Mouse (Mus musculus) cerebellum, adult 11 months (tissue): ENCODE results near the gene Rnf157.
"Not testable (repeated sequence)": the region's sequence is repeated elsewhere in the genome, so short reads cannot be mapped to it uniquely, and the experiment has no call there.

Source experiments
- DNase-seq: peaks from one replicate; pipeline ENCODE4 v3.0.0; 2022

Gene Rnf157

DNA sequence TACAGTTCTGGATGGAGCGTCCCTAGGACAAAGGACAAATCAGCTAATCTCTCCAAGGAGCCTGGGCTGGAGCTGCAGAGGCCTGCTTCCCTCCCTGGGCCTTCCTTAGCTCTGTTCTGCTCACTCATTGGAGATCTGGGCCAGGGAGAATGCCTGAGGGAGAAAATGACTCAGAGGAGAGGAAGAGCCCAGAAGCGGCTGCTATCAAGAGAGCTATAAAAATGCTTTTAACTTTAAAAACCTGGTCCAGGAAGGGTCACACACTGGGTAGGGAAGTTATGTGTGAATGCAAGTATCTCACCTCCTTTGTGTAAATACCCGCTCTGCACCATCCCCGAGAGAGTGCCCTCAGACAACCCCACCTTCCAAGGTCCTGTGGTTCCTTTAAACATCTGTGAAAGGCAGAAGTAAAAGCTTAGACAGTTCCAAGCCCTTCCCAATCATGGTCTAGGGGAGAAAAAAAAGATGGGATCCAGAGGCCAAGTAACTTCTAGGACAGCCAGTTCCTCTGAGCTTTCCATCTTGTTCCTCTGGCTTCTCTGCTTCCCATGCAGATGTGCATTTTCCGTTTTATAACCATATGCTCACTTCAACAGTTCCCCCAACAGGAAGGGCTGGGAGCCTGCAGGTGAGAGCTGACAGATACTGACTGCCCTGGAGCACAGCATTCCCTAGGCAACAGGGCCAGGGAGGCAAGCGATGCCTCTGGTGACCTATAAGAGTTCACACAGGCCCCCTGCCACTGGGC, 3.5 kb upstream of the Rnf157 start:
- no peak for DNase-seq

DNA sequence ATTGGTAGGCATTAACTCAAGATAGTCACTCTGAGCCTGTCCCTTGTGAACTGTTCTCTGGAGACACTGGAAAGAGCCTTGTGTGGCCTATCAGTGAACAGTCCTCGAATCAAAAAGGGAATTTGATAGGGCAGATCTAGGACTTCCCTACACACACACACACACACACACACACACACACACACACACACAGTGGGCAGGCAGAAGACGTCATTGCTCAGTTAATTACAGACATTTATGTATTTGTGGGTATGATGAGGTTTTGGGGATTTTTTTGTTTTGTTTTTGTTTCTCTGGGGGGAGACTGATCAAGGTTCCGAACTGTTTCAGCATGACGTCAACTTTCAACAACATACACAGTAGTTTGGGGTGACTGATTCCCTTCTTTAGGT, 795 bp upstream of the Rnf157 start:
- no peak for DNase-seq

DNA sequence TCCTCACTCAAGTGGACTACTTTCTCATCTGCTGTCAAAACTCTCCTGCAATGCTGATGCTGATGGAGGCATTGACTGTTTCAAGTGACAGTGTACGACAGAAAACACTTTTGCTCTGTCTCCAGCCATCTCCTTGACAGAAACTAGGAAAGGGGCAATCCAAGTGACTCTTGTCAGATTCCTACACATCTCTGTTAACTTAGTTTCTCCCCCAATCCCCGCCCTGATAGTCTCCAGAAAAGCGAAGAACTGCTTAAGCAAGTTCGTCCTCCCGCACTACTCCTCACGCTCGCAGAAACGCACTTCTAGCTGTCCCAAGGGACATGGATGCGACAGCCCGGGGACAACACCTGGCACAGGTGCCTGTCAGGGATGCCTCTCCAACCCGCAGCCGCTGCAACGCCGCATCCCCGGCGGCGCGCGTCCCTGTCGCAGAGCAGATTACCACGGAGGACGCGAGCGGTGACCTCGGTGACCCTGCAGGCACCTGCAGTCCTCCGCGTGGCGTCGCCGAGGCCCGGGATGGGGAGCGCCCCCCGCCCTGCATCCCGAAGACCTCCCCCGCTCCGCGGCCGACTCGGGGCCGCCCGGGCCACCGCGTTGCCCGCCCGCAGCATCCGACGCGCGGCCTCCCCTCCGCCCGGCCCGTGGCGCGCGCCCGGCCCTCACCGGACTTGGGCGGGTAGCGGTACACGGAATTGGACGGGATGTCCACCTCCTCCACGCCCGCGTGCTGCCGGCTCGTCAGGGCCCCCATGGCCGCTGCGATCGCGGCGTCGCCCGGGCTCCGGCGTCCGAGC, 604 bp downstream of the Rnf157 start:
- peak; percentile 22 for DNase-seq

DNA sequence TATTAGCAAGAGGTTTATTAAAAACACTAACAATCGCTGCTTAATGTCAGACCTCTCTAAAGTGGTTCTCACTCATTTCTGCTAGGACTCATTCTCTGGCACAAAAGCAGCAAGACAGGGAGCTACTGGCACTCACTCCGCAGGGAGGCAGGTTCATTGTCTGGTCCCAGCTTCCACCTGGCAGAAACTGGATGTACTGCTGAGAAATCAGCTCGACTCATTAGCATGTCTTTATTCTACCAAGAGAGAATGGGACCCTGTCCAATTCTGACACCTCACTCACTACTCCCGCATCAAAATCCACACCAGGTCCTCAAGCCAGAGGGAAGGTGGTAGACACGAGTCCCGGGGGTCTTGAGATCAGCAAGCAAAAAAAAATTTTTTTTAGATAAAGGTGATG, 1.2 kb downstream of the Rnf157 start:
- peak; percentile 54 for DNase-seq

DNA sequence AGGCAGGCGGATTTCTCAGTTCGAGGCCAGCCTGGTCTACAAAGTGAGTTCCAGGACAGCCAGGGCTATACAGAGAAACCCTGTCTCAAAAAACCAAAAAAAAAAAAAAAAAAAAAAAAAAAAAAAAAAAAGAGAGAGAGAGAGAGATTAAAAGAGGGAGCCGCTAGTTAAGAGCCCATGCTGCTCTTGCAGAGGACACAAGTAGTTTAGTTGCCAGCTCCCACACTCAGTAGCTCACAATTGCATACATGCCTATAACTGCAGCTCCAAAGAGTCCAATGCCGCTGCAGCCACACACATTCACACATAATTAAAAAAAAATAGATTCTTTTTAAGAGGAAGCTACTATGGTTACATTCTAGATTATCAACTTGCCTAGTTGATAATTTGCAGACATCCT, 2.4 kb downstream of the Rnf157 start:
- not testable (repeated sequence) for DNase-seq

DNA sequence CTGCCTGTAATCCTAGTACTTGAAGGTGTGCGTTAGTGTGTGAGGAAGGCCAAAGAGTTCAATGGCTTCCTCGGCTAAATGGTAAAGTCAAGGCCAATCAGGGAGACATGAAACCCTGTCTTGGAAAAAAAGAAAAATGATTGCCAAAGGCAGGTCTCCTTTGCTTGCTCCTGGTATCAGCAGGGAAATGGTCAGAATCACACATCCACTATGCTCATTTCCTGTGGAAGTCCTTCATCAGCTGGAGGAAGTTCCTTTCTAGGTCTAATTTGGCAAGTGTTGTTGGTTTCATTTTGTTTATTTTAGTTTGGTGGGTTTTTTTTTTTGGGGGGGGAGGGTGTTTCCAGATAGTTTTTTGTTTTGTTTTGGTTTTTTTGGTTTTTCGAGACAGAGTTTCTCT, 3.8 kb downstream of the Rnf157 start:
- no peak for DNase-seq

DNA sequence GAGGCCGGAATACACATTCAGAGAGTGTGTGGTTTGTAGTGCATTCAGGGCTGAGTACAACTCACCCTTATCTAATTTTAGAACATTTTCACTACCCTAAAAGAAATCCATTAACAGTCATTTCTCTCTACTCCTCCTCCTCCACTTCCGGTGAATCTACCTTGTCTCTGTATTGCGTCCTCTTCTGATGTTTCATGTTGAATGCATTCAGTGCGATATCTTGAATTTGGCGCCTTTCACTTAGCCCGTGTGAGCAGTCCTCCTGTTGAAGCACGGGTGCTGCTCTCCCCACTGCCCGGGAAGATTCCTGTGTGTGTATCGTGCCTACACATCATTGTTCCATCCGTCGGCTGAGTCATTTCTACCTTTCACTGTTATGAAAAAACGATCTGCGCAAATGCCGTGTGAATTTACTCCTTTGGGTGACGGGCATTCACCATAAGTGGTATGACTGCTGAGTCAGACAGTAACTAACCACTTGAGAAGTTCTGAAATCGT, 6.6 kb downstream of the Rnf157 start:
- no peak for DNase-seq

DNA sequence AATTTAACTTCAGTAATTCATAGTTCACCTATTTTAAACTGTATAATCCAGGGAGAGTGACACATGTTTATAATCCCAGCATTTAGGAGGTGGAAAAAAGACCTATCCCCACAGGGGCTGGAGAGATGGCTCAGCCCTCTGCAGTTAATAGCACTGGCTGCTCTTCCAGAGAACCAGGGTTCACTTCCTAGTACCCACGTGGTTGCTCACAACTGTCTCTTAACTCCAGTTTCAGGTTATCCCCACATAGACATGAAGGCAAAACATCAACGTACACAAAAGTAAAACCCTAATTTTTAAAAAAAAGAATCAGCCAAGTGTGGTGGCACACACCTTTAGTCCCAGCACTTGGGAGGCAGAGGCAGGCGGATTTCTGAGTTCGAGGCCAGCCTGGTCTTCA, 7.2 kb downstream of the Rnf157 start:
- no peak for DNase-seq

DNA sequence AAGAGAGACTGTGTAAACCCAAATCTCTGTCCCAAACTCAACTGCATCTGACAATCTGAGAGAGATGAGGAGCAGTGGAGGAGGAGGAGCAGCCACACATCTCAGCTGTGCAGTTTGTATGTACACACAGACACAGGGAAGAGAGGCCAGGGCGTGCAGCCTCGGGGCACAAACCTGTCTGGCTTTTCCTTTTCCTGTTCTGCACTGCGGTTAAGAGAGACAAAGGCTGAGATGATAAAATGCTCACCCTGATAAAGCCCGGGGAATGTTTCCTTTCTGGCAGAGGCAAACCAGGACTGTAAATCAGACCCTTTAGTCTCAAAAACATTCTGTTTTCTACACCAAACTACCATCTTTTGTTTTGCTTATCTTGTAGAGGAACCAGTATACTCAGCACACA, 12.3 kb downstream of the Rnf157 start:
- no peak for DNase-seq

DNA sequence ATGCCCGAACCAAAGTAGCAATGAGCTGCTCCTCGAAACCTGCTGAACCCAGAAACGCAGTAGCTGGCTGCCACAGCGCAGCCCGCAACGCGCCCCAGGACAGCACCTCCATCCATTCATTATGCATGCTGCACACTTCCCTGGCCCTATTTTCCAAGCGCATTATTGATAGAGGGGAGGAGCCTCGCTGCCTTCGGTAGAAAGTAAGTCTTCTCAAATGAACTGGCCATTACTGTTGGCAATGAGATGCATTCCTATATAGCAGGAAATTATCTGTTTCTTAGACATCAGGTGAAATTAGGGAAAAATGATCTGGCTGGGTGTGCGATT, 14.5 kb downstream of the Rnf157 start:
- no peak for DNase-seq

DNA sequence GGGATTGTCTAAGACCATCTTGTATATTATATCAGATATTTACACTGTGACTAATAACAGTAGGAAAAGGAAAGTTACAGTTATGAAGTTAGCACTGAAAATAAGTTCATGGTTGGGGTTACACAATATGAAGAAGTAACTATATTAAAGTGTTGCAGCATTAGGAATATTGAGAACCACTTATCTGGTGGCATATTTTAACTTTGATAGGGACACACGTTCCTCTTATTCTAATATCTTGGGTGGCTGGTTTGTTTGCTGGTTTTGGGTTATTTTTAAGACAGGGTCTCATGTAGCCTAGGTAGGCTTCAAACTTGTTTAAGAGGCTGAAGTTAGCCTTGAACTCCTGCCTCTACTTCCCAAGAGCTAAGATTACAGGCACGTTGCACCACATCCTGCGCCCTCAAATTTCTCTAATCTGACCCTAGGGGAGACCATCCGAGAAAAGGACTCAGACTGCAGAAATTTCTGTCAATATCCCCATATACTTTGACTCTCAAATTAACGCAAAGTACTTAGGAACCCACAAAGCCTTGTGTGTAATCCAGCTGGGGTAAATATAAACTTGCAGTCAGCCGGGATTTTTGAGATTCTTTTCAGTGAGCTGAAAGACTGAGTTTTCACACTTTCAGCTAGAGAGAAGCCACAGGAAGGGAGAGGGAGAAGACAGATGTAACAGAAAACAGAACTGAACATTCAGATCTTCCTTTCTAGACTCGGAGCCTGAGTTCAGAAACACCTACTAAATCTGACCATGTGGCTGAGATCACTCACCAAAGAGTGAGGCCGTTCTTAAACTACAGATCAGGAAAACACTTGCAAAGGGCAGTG, 15.1 kb downstream of the Rnf157 start:
- no peak for DNase-seq

DNA sequence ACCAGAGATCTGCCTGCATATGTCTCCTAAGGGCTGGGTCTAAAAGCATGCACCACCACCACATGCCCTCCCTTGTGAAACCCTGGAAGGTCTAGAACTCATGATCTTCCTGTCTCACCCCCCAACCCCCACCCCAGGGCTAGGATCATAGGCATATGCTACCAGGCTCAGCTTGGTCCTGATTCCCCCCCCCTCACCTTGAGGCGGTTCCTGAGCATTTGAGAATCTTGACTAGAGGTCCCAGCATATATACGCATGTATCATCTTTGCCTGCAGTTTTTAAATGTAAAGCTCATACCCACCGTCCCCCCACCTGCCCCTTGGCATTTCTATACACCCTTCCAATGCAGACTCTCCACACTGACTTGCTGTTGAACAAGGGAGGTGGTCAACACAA, 15.9 kb downstream of the Rnf157 start:
- no peak for DNase-seq

DNA sequence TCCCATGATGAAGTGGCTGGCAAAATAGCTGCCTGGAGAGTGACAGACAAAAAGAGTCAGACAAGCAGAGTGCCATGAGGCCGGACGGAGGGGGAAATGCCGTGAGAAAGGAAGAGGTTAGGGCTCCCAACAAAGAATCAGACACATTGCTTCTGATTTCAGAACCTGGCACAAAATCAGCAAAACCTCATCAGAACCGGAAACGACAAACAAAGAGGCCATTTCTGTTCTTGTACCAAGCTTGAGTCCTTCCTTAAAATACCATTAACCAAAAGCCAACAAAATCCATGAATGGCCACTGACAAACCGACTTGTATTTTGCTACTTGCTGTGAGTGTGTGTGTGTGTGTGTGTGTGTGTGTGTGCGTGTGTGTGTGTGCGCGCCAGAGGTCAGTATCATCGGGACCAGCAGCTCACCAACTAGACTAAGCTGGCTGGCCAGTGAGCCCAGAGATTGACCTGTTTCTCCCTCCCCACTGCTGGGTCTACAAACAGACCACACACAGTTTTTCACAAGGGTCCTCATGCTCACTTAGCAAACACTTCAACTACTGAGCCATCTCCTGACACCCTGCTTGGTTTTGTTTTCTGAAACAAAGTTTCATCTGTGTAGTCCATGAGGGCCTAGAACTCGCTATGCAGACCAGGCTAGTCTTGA, 16.4 kb downstream of the Rnf157 start:
- no peak for DNase-seq

DNA sequence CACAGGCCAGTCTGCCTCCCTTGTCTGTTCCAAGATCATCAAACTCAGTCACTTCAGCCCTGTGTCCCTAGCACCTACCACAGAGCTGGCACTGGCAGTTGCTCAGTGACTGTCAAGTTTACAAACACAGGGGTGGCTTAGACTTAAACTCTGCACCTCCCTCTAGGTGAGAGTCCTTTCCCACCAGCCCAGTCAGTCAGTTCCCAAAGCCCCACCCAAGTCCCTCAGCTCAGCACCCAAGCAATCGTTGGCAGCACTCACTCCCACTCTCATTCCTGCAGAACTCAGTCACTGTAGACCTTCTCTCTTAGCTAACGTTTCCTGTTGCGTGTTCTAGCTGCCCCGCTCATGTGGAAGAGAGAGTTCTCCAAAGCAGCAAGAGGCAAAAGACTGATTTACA, 18.1 kb downstream of the Rnf157 start:
- DNase-seq = no peak

DNA sequence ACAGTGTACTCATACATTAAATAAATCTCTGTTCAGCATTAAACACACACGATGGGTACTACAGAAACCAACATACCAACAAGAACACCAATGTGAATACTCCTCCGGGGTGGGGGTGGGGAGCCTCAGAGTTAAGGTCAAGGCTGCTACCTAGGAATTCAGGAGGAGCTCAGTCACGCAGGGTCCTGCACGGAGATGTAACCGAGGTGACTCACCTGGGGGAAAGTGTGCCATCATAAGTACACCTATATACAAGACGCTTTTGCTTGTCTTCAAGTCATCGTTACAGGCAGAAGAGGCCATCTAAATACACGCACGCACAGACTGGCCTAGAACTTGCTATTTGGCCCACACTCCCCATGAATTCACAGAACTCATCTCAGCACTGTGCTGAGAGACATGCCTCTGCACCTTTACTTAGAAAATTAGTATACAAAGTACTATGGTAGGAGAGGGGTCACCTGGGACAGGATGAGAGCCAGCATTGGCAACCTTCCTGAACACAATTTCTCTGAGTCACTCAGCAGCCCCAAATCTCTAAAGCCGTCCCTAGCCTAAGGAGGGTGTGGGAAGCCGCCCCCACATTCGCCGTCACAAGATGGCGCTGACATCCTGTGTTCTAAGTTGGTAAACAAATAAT, 23.9 kb downstream of the Rnf157 start:
- DNase-seq = peak; percentile 28

DNA sequence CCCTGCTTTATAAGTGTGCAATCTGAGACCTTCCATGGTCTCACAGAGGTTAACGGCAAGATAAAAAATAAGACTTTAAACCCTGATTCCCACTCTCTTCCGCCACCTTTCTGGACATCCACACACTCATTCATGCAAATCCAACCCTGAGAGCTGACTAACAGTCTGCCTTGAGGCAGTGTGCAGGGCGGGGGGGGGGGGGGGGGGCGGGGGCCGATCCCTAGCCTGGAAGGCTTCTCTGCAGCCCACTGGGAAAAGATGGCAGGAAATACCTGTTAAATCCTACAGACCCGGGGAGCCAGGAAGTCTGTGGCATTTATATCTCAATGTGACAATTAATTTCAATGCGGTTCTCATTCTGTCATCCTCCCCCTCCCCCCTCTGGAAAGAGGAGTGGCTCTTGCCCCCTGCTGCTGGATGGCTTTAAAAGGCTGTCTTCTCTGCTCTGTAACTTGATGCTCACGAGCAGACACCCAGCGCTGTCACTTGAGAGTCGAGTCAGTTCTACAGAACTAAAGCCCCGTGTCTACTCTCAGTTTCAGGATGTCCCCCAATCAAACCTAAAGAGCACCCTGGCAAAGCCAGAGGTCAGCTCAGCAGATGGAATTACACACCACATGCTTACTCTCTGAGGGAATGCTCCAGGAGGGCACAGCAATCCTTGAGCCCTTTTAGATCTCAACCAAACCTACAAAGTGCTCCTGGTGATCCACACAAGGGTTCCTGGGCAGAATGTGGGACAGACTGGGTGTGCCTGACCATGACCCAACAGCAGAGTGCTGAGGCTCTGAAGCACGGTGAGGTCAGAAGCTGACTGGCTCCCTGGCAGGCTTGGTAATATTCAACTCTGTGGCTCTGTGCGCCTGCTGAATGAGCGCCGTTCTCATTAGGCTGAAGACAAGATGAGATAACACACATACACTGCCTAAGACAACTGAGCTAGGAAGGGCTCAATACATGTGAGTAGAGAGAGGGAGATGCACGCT, 25.5 kb downstream of the Rnf157 start:
- no peak for DNase-seq

DNA sequence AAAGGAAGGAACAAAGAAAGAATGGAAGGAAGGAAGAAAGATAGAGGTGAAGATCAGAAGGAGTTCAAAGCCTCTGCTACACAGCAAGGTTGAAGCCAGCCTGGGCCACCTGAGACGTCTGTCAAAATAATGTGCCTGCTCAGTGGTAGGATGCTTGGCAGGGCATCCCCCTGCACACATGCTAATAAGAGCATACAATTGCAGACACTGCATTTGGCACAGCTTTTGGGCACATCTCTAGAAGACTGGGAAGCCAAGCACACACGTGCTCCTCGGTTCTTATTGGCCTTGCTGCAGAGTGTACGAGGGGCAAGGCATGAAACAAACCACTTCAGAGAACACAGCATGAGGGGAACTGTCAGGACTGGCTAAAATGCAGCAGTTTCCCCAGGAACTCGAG, 26.8 kb downstream of the Rnf157 start:
- DNase-seq = no peak

DNA sequence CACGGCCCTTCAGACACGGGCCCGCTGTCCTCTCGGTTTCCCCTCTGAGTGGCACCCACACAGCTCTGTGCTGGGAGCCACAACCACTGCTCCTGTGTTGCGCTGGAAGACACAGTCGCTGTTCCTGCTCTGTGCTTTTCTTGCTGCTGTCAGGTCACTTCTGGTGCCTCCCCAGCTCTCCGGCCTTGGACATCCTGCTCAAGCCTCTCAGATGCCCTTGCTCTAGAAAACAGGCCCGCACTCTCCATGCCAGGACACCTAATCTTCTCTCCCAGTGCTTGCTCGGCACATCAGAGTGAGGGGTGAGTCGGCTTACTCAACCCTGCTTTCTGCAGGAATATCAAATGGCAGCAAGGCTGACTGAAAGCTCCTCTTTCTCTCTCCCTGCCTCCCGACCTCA, 28.7 kb downstream of the Rnf157 start:
- no peak for DNase-seq

DNA sequence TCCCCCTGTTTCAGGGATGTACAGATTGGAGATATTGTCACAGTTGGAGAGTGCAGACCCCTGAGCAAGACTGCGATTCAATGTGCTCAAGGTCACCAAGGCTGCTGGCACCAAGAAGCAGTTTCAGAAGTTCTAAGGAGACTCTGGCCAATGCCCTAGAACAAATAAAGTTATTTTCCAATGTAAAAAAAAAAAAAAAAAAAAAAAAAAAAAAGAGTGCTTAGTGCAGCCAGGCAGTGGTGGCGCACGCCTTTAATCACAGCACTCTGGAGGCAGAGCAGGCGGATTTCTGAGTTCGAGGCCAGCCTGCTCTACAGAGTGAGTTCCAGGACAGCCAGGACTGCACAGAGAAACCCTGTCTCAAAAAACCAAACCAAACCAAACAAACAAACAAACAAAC, 29.8 kb downstream of the Rnf157 start:
- not testable (repeated sequence) for DNase-seq

DNA sequence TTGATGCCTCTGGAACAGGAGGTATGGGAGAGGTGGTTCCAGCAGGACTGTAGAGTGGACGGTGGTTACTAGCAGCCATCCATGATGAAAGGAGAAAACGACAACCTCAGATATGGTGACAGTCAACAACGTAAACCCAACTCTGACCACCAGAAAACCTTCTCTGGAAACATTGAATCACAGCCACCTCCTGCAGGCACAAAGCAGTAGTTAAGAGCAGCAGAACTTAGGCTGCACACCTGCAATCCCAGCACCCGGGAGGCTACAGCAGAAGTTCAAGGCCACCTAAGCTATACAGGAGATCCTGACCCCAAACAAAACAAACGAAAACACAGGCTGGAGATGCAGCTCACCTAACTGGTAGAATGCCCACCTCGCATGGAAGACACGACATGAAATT, 32.1 kb downstream of the Rnf157 start:
- no peak for DNase-seq

DNA sequence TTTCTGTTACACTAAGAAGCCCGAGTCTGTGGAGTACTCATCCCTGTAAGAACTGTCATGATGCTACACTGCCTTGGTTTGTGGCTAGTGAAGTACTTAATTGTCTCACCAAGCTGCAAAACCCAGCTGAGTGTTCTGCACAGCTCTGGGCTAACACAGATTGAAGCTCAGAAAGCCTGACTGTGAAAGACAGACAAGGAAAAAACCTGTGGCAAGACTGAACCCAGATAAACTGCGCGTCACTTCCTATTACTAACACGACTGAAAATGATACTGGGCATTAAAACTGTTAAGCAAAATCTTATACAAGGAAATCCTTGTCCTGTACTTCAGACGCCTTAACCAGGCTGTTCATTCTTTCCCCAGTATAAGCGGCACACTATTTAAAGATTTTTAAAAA, 33.3 kb downstream of the Rnf157 start:
- DNase-seq = no peak
